In genomic region chr11:117568606-117568991, GRCm38 (mm10) we compare ENCODE assay signal across 8 mouse cellular contexts.
DNase-seq lines count a peak whose midpoint lies in the region; ATAC-seq lines count a peak whose summit lies in the region.

No protein-coding gene starts in this region.

- H3K4me2 ChIP-seq in kidney, embryonic 16.5 days (replicated peaks; ENCODE audit: low read depth, low read length), result no peak overlapping the region
- peak overlapping the region; percentile 11; the same call in 1 of the 2 replicates for H3K4me2 ChIP-seq in stomach, embryonic 16.5 days (ENCODE audit: low read depth, low read length)

- no peak overlapping the region for H3K27ac ChIP-seq in kidney, embryonic 16.5 days (ENCODE audit: low read length)
- H3K27ac ChIP-seq in embryonic facial prominence, embryonic 10.5 days (replicated peaks), result peak overlapping the region; percentile 7; the same call in 1 of the 2 replicates
- H3K27ac ChIP-seq in stomach, embryonic 16.5 days (ENCODE audit: low read length), result peak overlapping the region; percentile 89
- H3K27ac ChIP-seq in hindbrain, embryonic 10.5 days, result no peak overlapping the region

- H3K9me3 ChIP-seq in kidney, embryonic 16.5 days (ENCODE audit: low read length), result no peaks in the 10 kb centered on the region
- H3K9me3 ChIP-seq in embryonic facial prominence, embryonic 10.5 days, result no peaks in the 10 kb centered on the region; the same call in 1 of the 2 replicates
- H3K9me3 ChIP-seq in stomach, embryonic 16.5 days (replicated peaks; ENCODE audit: control insufficient read depth, low read length), result no peaks in the 10 kb centered on the region
- 0 out of 2 replicates have a peak, but pooled peaks cover 3% of the 10 kb centered on the region for H3K9me3 ChIP-seq in hindbrain, embryonic 10.5 days

- DNase-seq in kidney, postnatal 10 days, result peak; percentile 30
- no peak for DNase-seq in embryonic facial prominence, embryonic 10.5 days (ENCODE audit: low spot score)
- peak; percentile 43 for DNase-seq in heart, postnatal 4 days
- no peak for DNase-seq in left cerebral cortex, postnatal 14 days (ENCODE audit: low spot score in 2 of 2)
- DNase-seq in layer of hippocampus, adult 9-11 months, result no peak
- DNase-seq in hindbrain, embryonic 10.5 days (ENCODE audit: low spot score), result no peak

- no peaks in the 10 kb centered on the region for H3K36me3 ChIP-seq in kidney, embryonic 16.5 days (ENCODE audit: insufficient read depth, low read length)
- no peaks in the 10 kb centered on the region for H3K36me3 ChIP-seq in embryonic facial prominence, embryonic 10.5 days (replicated peaks)
- no peaks in the 10 kb centered on the region for H3K36me3 ChIP-seq in stomach, embryonic 16.5 days (ENCODE audit: control insufficient read depth, insufficient read depth, low read length)
- no peaks in the 10 kb centered on the region for H3K36me3 ChIP-seq in hindbrain, embryonic 10.5 days

- intact Hi-C loops in left cerebral cortex, postnatal 14 days (cut with DNase I), result no loop called here

- H3K27me3 ChIP-seq in kidney, embryonic 16.5 days (ENCODE audit: insufficient read depth, low read length), result no peaks in the 10 kb centered on the region
- H3K27me3 ChIP-seq in embryonic facial prominence, embryonic 10.5 days (replicated peaks; ENCODE audit: low read depth, poor library complexity, severe bottlenecking), result no peaks in the 10 kb centered on the region
- H3K27me3 ChIP-seq in stomach, embryonic 16.5 days (ENCODE audit: control insufficient read depth, insufficient read depth, low read length), result no peaks in the 10 kb centered on the region
- no peaks in the 10 kb centered on the region for H3K27me3 ChIP-seq in hindbrain, embryonic 10.5 days (ENCODE audit: insufficient read depth, poor library complexity, severe bottlenecking)

- ATAC-seq in kidney, embryonic 16.5 days (ENCODE audit: low FRiP score, low TSS enrichment), result no peak
- ATAC-seq in stomach, embryonic 16.5 days (ENCODE audit: insufficient read depth, low FRiP score), result peak; percentile 87

- H3K9ac ChIP-seq in kidney, embryonic 16.5 days (replicated peaks; ENCODE audit: low read length), result no peak overlapping the region
- 0 out of 2 replicates have a peak overlapping the region, but pooled peaks have one; percentile 29 for H3K9ac ChIP-seq in stomach, embryonic 16.5 days (ENCODE audit: low read length)

- 69% methylated on average over 9 of the region's 9 CpGs for WGBS in kidney, embryonic 16.5 days
- 88% methylated on average over 9 of the region's 9 CpGs for WGBS in embryonic facial prominence, embryonic 10.5 days
- WGBS in stomach, embryonic 16.5 days, result 38% methylated on average over 9 of the region's 9 CpGs
- 84% methylated on average over 9 of the region's 9 CpGs for WGBS in hindbrain, embryonic 10.5 days

- H3K4me1 ChIP-seq in kidney, embryonic 16.5 days (ENCODE audit: insufficient read depth, low read length), result peaks cover 4% of the 10 kb centered on the region; the same call in 1 of the 2 replicates
- peaks cover 35% of the 10 kb centered on the region for H3K4me1 ChIP-seq in embryonic facial prominence, embryonic 10.5 days
- peaks cover 22% of the 10 kb centered on the region for H3K4me1 ChIP-seq in stomach, embryonic 16.5 days (ENCODE audit: control insufficient read depth, insufficient read depth, low read length)
- H3K4me1 ChIP-seq in hindbrain, embryonic 10.5 days (replicated peaks), result peaks cover 11% of the 10 kb centered on the region

- no peak overlapping the region for H3K4me3 ChIP-seq in kidney, embryonic 16.5 days (ENCODE audit: low read length)
- no peak overlapping the region for H3K4me3 ChIP-seq in embryonic facial prominence, embryonic 10.5 days
- H3K4me3 ChIP-seq in stomach, embryonic 16.5 days (replicated peaks; ENCODE audit: low read length), result no peak overlapping the region
- no peak overlapping the region for H3K4me3 ChIP-seq in hindbrain, embryonic 10.5 days

Comparison
In these comparisons a context has a peak if more than half of its experiments do, and no peak if none do; other contexts are left out.
1. DNase-seq: peak in kidney, postnatal 10 days (single experiment) and heart, postnatal 4 days (single experiment); none in embryonic facial prominence, embryonic 10.5 days (single experiment), left cerebral cortex, postnatal 14 days (0 of 2), layer of hippocampus, adult 9-11 months (single experiment) and hindbrain, embryonic 10.5 days (single experiment).
2. H3K27ac ChIP-seq: peak in embryonic facial prominence, embryonic 10.5 days (single experiment) and stomach, embryonic 16.5 days (single experiment); none in kidney, embryonic 16.5 days (single experiment) and hindbrain, embryonic 10.5 days (single experiment).